Mouse (Mus musculus): Measurements from ENCODE around the gene Olfr323.

DNA sequence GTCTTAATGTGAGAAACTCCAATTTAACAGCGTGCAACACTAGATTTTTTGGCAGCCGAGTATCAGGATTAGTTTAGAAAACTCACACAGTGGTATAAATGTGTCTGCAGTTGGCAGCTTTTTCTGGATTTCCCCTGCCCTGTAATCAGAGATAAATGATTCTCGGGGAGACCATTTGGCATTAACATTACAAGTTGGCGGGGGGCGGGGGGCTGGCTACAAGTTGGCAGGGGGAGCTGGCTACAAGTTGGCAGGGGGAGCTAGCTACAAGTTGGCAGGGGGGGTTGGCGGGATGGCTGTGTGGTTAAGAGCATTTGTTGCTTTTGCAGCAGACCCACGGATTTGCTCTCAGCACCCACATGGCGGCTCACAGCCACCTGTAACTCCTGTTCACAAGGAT is 51.7 kb downstream of the Olfr323 start:
- TF ChIP-seq CTCF (IDR thresholded peaks at IDR 0.05; ENCODE audit: low read depth, low read length) (no peak), POLR2A (IDR thresholded peaks at IDR 0.05; ENCODE audit: extremely low read depth, insufficient read depth, low read length) (no peak)
